Mouse (Mus musculus) heart, adult 18-20 months (tissue): ENCODE measurements around the gene Ror2. TPM values are rescaled to one million over a fixed set of nuclear protein-coding genes. Genes with fewer than 3 reads are reported as not detected.

Experiments used
- DNase-seq, 2 experiments: peaks; one replicate each; pipeline ENCODE4 v3.0.0; 2021 to 2022; ENCODE audit warnings: mixed read lengths in 1 of 2
- total RNA-seq, 2 experiments: library from RNA; stranded (reverse); gene quantifications; 2 replicates each; pipeline ENCODE4 v1.2.3; 2021

Gene Ror2
- total RNA-seq, 2 experiments from 2014 or later: 1.0 to 1.4 TPM

DNA sequence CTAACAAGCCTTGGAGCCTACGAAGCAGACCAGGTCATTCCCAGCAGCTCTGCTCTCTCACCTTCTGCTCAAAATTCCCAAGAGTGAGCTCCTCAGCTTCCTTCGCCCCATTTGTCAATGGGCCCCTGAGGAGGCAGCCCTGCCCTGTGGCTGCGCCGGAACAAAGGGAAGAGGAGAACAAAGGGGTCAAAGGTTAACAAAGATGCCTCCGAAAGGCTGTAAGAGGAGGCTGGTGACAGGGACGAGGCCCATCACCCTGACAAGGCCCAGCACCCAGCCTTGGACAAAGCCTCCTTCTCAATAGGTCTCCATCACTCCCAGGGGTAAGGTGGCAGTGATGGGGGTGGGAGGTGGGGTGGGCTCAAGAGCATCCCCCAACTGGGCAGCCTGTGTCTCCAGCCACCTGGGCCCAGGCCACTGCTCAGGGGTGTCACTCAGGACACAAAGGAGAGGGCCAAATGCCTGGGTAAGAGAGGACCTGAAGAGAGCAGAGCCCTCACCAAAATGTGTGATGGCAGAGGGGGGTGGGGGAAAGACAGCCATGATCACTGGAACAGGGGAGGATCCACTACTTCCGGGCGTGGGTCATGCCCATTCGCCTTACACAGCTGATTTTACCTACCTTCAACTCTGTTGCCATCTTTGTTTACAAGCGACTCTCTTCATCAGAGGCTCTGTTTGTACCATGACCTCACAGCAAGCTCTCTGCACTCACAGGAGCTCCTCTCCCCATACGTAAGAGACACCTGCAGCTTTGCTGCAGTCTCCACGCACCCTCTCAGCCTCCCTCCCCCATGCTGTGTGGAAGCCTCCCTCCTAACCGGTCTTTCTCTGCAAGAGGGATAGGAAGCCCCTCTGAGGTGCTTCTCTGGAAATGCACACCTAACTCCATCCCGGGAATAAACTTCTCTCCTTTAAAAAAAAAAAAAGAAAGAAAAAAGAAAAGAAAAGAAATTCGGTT is 51.8 kb downstream of the Ror2 start:
- DNase-seq: no peak

DNA sequence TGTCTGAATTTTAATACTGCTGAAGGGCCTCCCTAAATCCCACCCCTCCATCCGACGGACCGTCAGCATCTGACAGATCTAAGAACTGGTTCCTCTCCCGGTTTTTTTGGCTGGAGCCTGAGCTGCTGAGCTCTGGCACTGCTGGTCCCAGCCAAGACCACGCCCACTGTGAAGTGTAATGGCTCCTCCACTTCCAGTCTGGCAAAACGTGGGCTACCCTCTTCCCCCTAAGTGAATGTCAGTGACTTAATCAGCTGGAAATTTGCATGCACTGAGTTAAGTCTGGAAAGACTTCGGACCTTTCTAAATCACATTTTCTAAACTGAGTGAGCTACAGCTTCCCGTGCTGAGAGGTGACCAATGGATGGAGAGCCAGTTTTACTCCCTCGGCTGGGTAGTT is 52.5 kb downstream of the Ror2 start:
- DNase-seq: peak; percentile 42 to 62

DNA sequence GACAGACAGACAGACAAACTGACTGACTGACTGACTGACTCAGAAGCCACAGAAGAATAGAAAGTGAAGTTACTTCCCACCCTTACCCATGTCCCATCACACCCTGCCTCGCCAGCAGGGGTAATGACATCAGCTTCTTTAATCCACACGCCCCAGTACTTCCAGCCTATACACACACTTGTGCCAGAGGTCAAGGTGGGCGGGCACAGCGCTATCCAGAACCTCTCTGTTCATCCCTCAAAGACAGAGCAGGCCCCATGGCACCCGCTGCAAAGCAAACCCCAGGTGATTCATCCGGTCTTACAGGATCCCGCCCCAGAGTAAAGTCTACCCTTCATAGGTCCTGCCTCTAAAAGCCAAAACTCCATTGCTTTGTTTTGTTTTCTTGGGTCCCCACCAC is 53.5 kb downstream of the Ror2 start:
- DNase-seq: no peak

DNA sequence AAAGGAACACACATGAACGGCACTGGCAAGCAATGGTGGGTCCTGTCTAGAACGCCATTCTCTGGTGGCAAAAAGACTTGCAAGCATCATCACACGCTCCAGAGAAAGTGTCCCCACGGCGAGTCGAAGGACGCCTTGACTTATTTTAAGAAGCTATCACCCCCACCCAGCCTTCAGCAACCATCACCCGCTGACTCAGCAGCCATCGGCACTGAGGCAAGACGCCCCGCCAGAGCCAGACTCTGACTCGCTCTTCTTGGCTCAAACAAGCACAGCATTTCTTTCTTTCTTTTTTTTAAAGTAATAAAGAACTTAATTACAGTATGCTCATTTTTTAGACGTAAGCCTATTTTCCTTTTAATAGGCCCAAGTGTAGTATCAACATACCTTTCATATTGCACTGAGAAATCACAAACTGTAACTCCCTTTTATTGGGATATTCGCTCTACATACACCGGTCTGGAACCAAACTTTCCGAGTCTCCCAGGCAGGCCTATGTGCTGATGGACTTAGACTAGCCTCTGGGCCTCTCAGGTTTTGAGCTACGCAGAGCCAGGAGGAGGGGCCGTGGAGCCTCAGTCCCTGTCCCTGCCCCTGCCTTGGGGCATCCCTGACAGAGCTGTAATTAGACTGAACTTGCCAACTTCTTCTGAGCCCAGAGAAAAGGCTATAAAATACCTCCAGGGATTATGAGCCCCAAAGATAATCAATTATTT is 55.3 kb downstream of the Ror2 start:
- peak; percentile 27 to 48 for DNase-seq

DNA sequence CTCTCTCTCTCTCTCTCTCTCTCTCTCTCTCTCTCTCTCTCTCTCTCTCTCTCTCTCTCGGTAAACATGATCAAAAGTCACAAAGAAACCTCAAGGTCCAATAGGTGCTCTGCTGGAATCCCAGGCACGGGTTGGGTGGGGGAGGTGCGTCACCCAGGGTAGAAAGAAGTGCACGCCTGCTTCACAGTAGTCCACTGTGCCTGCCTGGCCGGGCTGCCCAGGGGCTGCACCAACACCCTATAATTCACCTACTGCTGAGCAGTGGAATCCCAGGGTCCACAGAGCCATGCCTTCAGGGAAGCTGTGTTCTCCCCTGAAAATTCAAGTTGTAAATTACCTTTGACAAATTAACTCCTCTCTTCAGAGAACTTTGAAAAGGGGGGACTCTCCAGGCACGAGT is 58.9 kb downstream of the Ror2 start:
- DNase-seq: no peak

DNA sequence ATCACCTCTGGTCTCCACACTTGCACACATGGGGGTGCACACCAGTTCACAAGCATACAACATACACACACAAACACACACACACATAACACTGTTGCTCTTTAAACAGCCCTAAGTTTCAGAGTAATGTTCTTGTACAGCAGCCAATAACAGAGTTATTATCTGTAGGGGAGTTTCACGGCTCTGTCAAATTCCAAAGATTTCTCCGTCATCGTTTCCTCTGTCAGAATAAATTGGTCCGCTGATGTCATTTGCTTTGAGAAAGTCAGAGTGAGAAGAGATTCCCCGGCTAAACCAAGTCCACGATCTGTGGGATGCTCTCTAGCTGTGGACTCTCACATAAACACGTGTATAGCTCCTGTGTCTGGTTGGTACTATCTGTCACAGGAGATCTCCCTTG is 59.5 kb downstream of the Ror2 start:
- DNase-seq: no peak

DNA sequence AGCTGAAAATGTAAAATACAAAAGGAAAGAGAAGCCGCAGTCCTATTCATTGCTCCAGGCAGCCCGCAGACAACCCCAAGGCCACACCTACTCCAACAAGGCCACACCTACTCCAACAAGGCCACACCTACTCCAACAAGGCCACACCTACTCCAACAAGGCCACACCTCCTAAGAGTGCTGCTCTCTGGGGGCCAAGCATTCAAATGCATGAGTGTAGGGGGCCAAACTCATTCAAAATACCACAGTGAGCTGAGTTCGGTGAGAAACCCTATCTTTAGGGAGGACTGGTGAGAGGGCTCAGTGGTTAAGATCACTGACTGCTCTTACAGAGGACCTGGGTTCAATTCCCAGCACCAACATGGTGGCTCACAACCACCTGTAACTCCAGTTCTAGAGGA is 60.0 kb downstream of the Ror2 start:
- DNase-seq: no peak

DNA sequence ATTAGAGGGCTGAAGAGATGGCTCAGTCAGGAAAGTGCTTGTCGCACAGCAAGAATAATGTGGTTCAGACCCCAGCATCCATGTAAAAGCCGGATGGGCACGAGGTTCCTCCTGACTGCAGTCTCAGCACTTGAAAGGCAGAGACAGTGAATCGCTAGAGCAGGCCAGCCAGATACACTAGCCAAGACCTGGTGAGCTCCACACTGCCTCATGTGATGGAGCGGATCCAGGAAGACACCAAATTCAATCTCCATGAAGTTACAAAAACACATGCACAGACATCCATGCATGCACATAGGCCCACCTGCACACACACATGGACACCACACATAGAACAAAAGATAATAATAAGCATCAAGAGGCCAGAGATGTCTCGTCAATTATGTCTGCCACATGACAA is 64.7 kb downstream of the Ror2 start:
- DNase-seq: no peak

DNA sequence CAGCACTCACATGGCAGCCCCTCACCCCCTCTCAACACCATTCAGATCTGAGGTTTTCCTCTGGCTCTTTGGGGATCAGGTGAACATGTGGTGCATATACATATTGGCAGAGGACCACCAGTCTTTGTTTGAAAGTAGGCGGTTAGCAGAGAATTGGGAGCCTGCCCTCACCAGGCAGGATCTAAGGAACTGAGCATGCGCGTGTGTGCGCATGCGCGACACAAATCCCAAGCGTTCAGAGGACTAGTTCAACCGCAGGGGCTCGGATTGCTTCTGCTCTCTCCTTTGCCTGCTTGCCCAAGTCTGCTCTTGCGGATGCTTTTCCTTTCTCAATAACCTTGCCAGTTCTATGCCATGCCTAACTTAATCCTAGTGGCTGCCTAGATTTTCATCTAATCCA is 66.0 kb downstream of the Ror2 start:
- no peak for DNase-seq

DNA sequence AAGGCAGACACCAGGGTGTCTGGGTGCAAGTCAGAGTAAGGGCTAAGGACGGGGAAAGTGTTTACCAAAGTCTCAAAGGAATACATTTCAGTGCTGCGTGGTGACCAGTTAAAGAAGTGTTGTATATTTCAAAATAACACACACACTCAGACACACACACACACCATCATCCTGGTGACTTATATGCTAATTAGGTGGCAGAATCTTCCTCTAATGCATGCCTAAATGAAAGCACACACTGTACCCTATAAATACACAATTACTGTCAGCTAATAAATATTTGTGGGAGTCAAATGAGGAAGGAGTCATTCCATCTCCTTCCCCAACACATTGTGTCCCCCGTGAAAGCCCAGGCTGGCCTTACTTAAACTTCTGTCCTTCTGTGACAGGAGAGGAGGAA is 66.5 kb downstream of the Ror2 start:
- DNase-seq: no peak

DNA sequence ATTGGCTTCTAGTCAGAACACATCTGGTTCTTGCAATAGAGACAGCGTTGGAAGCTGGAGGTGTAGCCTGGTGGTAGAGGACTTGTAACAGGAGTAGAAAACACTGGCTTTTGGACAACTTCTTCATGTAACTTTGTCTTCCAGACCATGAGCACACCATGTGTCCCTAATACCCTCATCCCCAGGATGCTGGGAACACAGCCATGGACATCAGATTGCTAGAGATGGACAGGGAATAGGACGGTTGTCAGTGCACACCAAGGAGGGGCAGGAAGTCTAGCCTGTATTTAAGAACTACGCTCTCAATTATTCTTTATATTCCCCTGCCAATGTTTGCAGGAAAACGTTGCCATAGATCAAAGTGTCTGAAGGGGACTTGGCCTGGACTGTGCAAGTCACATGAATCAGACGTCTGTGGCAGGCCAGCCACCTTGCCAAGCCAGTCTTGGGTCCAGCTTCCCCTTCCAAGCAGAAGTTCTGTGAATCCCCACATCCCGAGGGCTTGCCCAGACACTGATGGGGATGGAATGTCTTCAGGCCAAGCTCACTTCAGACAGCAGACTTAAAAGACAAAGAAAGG is 68.4 kb downstream of the Ror2 start:
- DNase-seq: peak; percentile 34 to 44

DNA sequence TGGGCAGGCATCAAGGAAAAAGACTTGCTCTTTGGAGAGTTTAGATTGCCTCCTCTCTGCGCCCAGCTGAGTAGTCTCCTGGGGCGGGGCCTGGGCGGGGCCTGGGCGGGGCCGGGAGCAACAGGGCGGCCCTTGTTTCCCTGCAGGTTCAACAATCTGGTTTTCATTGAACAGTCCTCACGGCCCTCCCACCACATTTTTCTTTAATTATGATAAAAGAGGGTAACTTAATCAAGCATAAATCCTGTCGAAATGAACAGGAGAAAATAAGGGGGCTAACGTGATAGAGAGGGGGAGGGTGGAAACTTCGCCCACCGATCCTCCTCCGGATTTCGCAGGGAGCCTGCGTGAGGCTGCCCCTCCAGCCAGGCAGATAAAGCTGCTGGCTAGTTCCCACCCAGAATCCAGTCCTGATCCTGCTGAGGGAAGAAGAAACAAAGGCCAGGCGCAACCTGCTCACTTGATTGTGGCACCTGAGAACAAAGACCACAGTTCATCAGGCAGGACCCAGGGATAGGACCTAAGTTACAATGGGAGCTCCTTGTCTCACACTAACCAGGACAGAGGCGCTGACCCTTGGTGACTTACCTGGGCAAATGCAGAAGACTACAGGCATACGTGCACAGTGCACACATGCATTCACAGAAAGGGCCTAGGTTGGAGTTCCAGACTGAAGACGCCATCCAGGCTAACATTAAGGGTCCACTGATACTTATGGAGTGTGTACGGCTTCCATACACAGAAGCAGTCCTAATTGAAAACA is 73.8 kb downstream of the Ror2 start:
- no peak for DNase-seq

DNA sequence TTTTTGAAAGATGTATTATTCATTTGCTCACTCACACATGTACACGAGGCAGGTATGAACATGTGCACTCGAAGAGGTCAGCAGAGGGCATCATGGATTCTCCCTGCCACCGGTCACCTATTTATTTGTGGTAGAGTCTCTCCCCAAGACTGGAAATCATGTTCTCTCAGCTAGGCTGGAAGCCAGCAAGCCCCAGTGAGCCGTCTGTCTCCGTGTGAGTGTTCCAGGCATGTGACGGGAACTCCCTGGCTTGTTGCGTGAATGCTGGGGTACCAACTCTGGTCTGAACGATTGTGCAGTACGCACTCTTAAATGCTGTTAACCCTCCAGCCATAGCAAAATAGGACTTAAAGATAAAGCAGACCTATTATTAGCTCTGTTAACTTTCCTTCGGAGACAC is 77.4 kb downstream of the Ror2 start:
- DNase-seq: no peak

DNA sequence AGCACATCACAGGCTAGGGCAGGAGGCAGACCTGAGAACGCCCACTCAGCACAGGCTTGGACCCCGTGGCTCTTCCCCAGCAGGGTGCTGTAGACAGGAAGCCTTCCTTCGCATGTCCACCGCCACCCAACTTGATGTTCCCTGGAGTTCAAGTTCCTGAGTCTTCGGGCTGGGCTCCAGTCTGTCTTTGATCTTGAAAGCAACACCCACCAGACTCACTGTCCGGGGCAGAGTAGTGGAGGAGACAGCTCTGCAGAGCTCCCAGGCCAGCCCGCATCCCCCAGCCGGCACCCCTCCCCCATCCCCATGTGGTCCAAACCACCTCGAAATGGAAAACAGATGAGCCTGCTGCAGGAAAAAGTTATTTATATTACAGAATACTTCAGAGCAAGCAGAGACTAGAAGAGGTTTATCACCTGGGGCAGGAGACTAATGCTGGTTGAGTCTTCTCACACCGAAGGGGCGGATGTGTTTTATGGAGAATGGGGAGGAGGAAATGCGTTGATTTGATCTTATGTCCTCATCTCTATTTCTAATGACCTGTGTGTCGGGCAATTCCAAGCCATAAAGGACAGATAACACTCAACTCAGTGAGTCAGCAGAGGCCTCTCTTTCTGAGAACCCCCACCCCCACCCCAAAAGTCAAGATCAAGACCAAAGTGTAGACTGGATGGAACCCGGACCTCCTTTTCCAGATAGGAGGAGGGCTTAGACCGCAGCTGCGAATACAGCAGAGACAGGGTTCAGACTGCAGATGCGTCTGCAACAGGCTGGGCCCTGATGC is 80.6 kb downstream of the Ror2 start:
- DNase-seq: peak in 1 of 2 experiments; percentile 13

DNA sequence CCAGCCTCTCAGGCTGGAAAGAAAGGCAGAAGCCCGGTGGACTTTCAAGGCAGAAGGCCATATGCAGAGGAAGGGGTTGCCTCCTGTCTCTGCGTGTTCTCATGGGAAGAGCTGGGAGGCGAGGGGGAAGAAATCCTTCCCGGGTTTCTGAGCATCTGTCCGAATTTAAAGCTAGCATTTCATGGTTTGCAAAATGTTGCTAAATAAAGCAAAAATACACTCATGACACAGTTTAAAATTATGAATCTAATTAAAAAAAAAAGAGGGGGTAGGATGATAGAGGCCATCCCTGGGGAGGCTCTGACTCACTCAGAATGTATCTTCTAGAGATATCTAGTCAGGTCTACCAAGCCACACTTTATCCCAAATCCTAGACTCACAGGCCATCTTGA is 83.5 kb downstream of the Ror2 start:
- DNase-seq: no peak

DNA sequence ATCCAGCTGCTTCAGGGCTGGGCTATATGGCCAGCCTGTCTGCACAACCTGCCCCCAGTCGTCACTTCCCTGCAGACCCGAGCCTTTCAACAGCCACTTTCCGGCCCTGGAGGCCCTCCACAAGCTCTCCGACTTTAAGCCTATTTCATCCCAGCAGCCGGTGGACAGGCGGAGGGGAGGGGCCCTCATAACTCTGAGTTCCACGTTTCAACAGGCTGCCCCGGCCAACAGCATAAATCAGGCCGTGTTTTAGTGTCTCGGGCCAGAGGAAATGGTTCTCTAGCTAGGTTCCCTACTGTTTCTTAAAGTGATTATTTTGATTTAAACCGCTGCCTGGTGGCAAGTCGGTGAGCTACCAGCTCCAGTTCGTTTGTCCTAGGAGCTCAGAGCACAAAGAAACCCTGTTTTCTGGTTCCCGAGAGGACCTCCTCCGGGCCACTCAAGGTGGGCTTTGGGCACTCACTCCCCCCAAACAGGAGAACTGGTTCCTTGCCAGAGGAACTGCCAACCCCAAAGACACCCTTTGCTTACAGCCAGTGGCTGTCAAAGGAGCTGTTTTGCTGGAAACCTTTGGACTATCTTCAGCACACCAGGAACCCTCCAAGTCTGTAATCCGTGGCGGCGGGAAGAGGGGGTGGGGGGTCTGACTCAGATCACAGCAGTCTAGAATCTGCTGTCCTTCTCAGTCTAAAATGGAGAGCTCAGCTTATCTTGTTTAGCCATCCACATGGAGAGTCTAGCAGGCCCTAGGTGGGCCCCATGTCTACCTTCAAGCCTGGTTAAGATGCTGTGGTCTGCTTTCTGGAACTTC is 84.1 kb downstream of the Ror2 start:
- peak; percentile 33 to 57 for DNase-seq

DNA sequence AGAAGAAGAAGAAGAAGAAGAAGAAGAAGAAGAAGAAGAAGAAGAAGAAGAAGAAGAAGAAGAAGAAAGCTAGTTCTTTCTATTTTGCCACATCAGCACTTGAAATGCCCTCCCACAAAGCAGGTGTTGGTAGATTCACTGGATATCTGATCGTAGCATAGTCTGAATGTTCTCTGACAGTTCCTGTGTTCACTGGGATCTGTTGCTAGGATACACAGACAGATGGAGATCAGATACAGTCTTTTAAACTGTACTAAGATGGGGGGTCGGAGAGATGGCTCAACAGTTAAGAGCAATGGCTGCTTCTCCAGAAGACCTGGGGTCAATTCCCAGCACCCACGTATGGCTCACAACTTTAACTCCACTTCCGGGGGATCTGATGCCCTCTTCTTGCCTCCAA is 85.8 kb downstream of the Ror2 start:
- DNase-seq: no peak

DNA sequence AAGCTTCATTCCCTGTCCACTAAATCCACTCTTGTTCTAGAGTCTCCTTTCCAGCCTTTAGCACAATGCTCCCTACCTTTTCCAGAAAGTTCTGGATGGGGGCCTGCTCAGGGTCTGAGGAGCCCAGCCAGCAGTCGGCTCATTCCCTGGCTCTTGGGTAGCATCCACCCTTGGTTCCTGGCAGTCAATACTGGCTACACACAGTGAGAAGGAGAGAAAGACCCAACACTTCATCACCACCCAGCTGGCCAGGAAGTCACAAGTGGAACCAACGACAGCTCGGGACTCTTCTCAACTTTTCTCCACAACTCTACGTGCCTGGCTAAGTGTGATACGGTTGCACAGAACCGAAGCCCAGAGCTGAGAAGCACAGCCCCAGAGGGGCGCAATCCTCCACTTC is 86.7 kb downstream of the Ror2 start:
- DNase-seq: no peak

DNA sequence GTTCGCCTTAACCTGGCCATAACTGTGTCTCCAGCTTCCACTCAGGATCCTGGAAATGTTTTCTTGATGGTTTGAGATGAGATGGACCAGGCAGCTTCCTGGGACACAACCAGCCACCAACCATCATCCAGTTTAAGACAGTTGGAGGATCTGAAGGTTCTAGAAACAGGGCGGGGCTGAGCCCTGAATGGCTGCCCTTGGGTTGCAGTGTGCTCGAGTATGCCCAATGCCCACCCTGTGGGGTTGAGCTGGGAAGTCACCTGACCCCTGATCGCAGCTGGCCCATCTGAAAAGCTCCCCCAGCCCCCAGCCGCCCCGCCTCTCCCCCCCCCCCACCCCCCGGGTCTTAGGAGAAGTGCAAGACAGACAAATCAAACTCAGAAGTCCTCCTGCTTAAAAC is 89.2 kb downstream of the Ror2 start:
- DNase-seq: no peak

DNA sequence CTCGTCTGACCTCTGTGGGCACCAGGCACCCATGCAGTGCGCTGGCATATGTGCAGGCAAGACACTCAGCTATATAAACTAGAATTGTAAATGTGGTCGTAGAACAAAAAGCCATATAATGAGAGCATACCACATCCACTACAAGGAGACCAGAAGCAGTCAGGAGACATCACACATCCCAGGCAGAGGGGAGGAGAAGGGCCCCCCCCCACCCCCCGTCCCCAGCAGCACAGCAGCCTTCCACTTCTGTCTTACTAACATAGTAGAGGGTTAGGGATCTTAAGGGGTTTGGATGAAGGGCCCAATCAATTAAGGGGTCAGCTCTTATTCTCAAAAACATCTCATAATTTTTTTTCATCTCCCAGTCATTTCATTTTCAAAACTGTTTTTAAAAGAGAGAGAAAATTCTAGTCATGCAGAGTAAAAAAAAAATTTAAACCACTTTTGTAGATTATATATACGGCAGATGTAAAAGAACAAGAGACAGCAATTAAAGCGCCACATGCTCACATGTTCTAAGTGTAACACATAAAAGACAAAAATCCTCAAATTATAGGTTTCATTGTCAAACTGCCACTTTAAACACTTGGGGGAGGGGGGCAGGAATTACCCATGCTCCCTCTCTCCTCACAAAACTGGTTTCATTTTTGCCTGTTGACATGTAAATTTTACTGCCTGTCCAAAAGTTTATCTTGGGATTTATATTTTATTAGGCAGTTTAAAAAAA is 89.8 kb downstream of the Ror2 start:
- no peak for DNase-seq
